Mouse (Mus musculus) intestine, embryonic 14.5 days (tissue): ENCODE measurements around the gene Sirpa. TPM values are rescaled to one million over a fixed set of nuclear protein-coding genes. Genes with fewer than 3 reads are reported as not detected.

Source experiments
- ATAC-seq: fragments of 200-750 bp; cut with Nextera tagmentation; replicated peaks from 2 replicates; pipeline ENCODE4 v1.8.0; 2017; ENCODE audit warnings: low read depth, moderate number of reproducible peaks, moderate TSS enrichment, moderate library complexity; ENCODE audit not compliant: low FRiP score, low TSS enrichment
- DNase-seq: peaks from one replicate; pipeline ENCODE4 v3.0.0-alpha.2; 2018; ENCODE audit warnings: low spot score
- H3K27ac ChIP-seq: fragments of 300-500 bp; sonication (generic); 2 replicates; pipeline ENCODE4 v1.5.1; 2014; ENCODE audit warnings: low read depth, mild to moderate bottlenecking, control low read depth
- H3K27me3 ChIP-seq: fragments of 300-500 bp; sonication (generic); replicated peaks from 2 replicates; pipeline ENCODE4 v1.6.1; 2014; ENCODE audit warnings: low read length, control low read depth; ENCODE audit not compliant: control insufficient read depth, insufficient read depth
- H3K36me3 ChIP-seq: fragments of 300-500 bp; sonication (generic); 2 replicates; pipeline ENCODE4 v1.6.1; 2014; ENCODE audit warnings: low read length, control low read depth; ENCODE audit not compliant: control insufficient read depth, insufficient read depth
- H3K4me1 ChIP-seq: fragments of 300-500 bp; sonication (generic); replicated peaks from 2 replicates; pipeline ENCODE4 v1.6.1; 2014; ENCODE audit warnings: low read length, control low read depth, mixed read lengths; ENCODE audit not compliant: control insufficient read depth, insufficient read depth
- H3K4me2 ChIP-seq: fragments of 300-500 bp; sonication (generic); 2 replicates; pipeline ENCODE4 v1.6.1; 2014; ENCODE audit warnings: low read length
- H3K4me3 ChIP-seq: fragments of 300-500 bp; sonication (generic); 2 replicates; pipeline ENCODE4 v1.5.1; 2014; ENCODE audit warnings: low read depth, low read length, control low read depth, mixed read lengths
- H3K9ac ChIP-seq: fragments of 300-500 bp; sonication (generic); 2 replicates; pipeline ENCODE4 v1.6.1; 2014; ENCODE audit warnings: mild to moderate bottlenecking, low read length
- H3K9me3 ChIP-seq: fragments of 300-500 bp; sonication (generic); 2 replicates; pipeline ENCODE4 v1.6.1; 2016; ENCODE audit warnings: low read length, control low read depth; ENCODE audit not compliant: control insufficient read depth
- WGBS: fragments of 180-500 bp; shearing (Covaris S2); extraction: QIAGEN DNeasy Blood & Tissue Kit; methylation state at CpG from one replicate; pipeline ENCODE4 v1.1.7; 2014; 5-methylcytosine and 5-hydroxymethylcytosine counted together
- polyA plus RNA-seq: library from polyadenylated mRNA; unstranded; fragments of >200 nt; fragmentation: Nextera tagmentation; extraction: Ambion mirVana; gene quantifications from 2 replicates; pipeline ENCODE4 v1.2.1, GENCODE M21; 2014

The Sirpa gene
- polyA plus RNA-seq, 1 experiment from 2014 or later: 29.9 TPM

DNA sequence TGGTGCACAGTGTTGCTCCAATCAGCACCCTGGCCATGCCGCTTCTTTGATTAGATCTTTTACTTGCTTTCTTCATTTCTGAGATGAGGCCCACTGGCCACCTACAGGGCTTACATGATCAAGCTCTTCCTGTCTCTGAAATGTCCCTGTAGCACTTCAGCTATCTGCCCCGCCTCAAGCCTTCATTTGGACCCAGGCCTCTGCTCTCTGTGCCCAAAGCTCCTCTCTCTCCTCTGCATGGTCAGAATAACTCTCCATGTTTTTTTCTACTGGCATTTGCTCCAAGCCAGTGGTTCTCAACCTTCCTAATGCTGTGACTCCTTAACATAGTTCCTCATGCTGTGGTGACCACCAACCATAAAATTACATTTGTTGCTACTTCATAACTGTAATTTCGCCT, 87.6 kb downstream of the Sirpa start:
- DNase-seq (no peak), ATAC-seq (no peak)
- 86% methylated on average over 3 of the region's 3 CpGs for WGBS
- Histone ChIP-seq H3K4me1 (no peaks in the 10 kb centered on the region), H3K9me3 (no peaks in the 10 kb centered on the region), H3K9ac (no peak overlapping the region), H3K36me3 (no peaks in the 10 kb centered on the region), H3K4me3 (no peak overlapping the region), H3K4me2 (no peak overlapping the region), H3K27ac (no peak overlapping the region), H3K27me3 (no peaks in the 10 kb centered on the region)

Other genes with a start within 250 kb of the Sirpa start
- gene Il1b, start 221.7 kb upstream of the Sirpa start, polyA plus RNA-seq: 0.18 and 0.31 TPM in 2 replicates
- not detected in 2 replicates for gene F830045P16Rik, start 56.2 kb upstream of the Sirpa start, polyA plus RNA-seq
- gene Pdyn, start 107.0 kb downstream of the Sirpa start, polyA plus RNA-seq: 0.52 and 0.72 TPM in 2 replicates
- gene Stk35, start 207.7 kb downstream of the Sirpa start, polyA plus RNA-seq: 11.8 and 13.1 TPM in 2 replicates